Mouse (Mus musculus) ES-Bruce4 (cell line): Measurements from ENCODE around the gene Cd47. TPM values are rescaled to one million over a fixed set of nuclear protein-coding genes. Genes with fewer than 3 reads are reported as not detected.

Experiments used
- H3K27ac ChIP-seq: 2 replicates; pipeline ENCODE4 v1.5.1; 2012; ENCODE audit warnings: low read length, inconsistent platforms; ENCODE audit not compliant: insufficient read depth
- H3K27me3 ChIP-seq: 2 replicates; pipeline ENCODE4 v1.6.1; 2012; ENCODE audit warnings: mild to moderate bottlenecking, low read length, inconsistent platforms; ENCODE audit not compliant: control insufficient read depth, poor library complexity, insufficient read depth, severe bottlenecking
- H3K36me3 ChIP-seq: 2 replicates; pipeline ENCODE4 v1.6.1; 2012; ENCODE audit warnings: inconsistent platforms, mild to moderate bottlenecking, low read length, moderate library complexity; ENCODE audit not compliant: control insufficient read depth, poor library complexity, insufficient read depth, severe bottlenecking
- H3K4me1 ChIP-seq: one replicate; pipeline ENCODE4 v1.8.1; 2011; ENCODE audit warnings: low read length; ENCODE audit not compliant: control insufficient read depth, insufficient read depth
- H3K4me3 ChIP-seq: 2 replicates; pipeline ENCODE4 v1.5.1; 2011; ENCODE audit warnings: low read depth, mild to moderate bottlenecking, low read length
- H3K9ac ChIP-seq: 2 replicates; pipeline ENCODE4 v1.6.1; 2012; ENCODE audit warnings: low read depth, mild to moderate bottlenecking, inconsistent platforms; ENCODE audit not compliant: poor library complexity, severe bottlenecking
- H3K9me3 ChIP-seq: replicated peaks from 2 replicates; pipeline ENCODE4 v1.6.1; 2012; ENCODE audit warnings: mild to moderate bottlenecking, low read length, inconsistent platforms; ENCODE audit not compliant: control insufficient read depth, poor library complexity, insufficient read depth, severe bottlenecking
- CTCF ChIP-seq: IDR thresholded peaks from one replicate; pipeline ENCODE4 v1.8.1; 2011; ENCODE audit warnings: low read depth, low read length
- EP300 ChIP-seq: IDR thresholded peaks from 2 replicates; pipeline ENCODE4 v1.6.1; 2011; ENCODE audit warnings: low read depth, low read length; ENCODE audit not compliant: insufficient read depth
- POLR2A ChIP-seq: IDR thresholded peaks from one replicate; pipeline ENCODE4 v1.8.1; 2011; ENCODE audit warnings: low read length; ENCODE audit not compliant: insufficient read depth
- polyA plus RNA-seq: library from polyadenylated mRNA; stranded (reverse); fragments of >200 nt; gene quantifications from 2 replicates; pipeline ENCODE4 v1.2.4, GENCODE M21; 2011; ENCODE audit warnings: low read depth; ENCODE audit not compliant: missing spikeins, insufficient read depth, insufficient read length

The Cd47 gene
- polyA plus RNA-seq, 1 experiment: 11.0 TPM

- H3K4me3 ChIP-seq: no peak overlapping the region
- no peaks in the 10 kb centered on the region for H3K27me3 ChIP-seq
- H3K9me3 ChIP-seq: 0 out of 2 replicates have a peak, but pooled peaks cover 4% of the 10 kb centered on the region
- no peaks in the 10 kb centered on the region for H3K4me1 ChIP-seq
- H3K9ac ChIP-seq: no peak overlapping the region
- no peak overlapping the region for H3K27ac ChIP-seq
- TF ChIP-seq CTCF (no peak), POLR2A (no peak), EP300 (no peak)
- H3K36me3 ChIP-seq: no peaks in the 10 kb centered on the region
Observed at GRCm38 (mm10) chr16:49937218-49938165, 137.2 kb downstream of the Cd47 start.

DNA sequence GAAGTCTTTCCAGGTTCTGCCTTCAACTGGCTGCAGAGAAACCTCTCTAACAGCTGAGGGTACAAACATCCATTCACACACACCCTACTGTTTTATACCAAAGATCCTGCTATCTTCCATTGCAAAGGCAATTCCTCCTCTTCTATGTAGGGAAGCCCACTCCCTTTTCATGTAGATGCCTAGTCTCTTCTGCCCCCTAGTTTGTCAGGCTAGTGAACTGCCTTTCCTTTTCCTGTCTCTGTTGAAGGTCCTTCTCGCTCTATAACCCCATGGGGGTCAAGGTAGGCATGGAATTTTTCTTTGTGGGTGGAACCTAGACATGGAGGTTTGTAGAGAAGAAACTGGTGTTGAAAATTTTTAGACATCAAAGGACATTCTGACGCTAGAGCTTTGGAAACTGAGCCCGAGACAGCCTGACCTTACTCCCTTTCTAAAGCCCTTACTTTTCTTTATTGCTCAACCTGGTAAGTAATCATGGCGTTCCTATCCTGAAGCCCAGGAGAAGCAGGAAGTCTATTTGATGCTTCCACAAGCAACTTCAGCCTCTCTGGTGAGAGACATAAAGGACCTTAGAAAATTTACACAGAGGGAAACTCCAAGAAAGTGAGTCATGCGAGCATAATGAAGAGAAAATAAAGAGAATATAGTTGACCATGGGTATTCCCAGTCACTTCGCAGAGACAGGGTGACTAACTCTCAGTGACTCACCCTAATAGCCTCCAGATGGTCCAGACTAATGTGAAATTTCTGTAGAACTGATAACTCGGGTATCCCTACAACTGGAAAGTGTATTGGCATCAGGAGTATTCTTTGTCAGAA lies 138.4 kb downstream of the Cd47 start:
- no peaks in the 10 kb centered on the region for H3K4me1 ChIP-seq
- H3K9me3 ChIP-seq: 0 out of 2 replicates have a peak, but pooled peaks cover 4% of the 10 kb centered on the region
- TF ChIP-seq CTCF (no peak), POLR2A (no peak), EP300 (no peak)
- no peak overlapping the region for H3K9ac ChIP-seq
- no peaks in the 10 kb centered on the region for H3K27me3 ChIP-seq
- H3K36me3 ChIP-seq: no peaks in the 10 kb centered on the region
- no peak overlapping the region for H3K4me3 ChIP-seq
- H3K27ac ChIP-seq: no peak overlapping the region

GRCm38 (mm10) chr16:49939376-49939775 lies 139.0 kb downstream of the Cd47 start:
- H3K9me3 ChIP-seq: 0 out of 2 replicates have a peak, but pooled peaks cover 4% of the 10 kb centered on the region
- no peak overlapping the region for H3K4me3 ChIP-seq
- no peak overlapping the region for H3K27ac ChIP-seq
- no peaks in the 10 kb centered on the region for H3K4me1 ChIP-seq
- H3K36me3 ChIP-seq: no peaks in the 10 kb centered on the region
- TF ChIP-seq POLR2A: no peak
- no peak for TF ChIP-seq EP300
- TF ChIP-seq CTCF: no peak
- H3K27me3 ChIP-seq: no peaks in the 10 kb centered on the region
- no peak overlapping the region for H3K9ac ChIP-seq

DNA sequence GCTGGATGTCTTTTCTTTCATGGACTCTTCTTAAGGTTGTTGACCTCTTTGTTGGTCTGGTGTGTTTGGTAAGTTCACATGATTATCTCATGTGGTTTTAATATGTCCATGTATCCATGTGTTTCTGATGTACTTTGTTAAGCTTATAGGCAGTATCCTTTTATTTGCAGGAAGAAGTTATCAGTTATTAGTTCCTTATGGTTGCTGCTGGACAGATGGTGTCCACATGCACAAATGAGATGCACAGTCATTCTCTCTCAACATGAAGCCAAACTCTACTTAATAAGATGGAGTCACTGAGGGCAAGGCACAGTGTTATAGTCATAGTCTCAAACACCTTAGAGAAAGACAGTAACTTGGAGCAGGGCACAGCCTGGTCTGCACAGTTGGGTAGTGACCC lies 140.1 kb downstream of the Cd47 start:
- Histone ChIP-seq H3K4me3 (no peak overlapping the region), H3K27me3 (no peaks in the 10 kb centered on the region), H3K9me3 (0 out of 2 replicates have a peak, but pooled peaks cover 4% of the 10 kb centered on the region), H3K9ac (no peak overlapping the region), H3K4me1 (no peaks in the 10 kb centered on the region), H3K27ac (no peak overlapping the region), H3K36me3 (no peaks in the 10 kb centered on the region)
- TF ChIP-seq POLR2A (no peak), EP300 (no peak), CTCF (no peak)

DNA sequence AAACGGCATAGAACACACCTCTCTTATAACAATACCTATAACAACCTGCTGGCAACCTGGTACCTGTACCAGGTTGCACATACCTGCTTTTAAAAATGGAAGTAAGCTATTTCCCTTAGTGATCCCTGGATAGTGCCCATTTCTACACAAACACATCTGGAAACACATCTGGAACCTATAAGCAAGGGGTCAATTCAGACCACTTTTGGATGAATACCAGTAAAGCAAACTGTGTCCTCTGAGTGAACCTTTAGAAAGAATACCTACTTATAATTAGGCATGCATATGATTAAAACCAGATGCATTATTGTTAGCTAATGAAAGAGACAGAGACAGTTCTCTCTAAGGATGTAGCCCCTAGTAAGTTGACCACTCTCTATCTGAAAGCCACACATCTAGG lies 140.7 kb downstream of the Cd47 start:
- Histone ChIP-seq H3K27me3 (no peaks in the 10 kb centered on the region), H3K4me3 (no peak overlapping the region), H3K9ac (no peak overlapping the region), H3K36me3 (no peaks in the 10 kb centered on the region), H3K9me3 (0 out of 2 replicates have a peak, but pooled peaks cover 4% of the 10 kb centered on the region), H3K27ac (no peak overlapping the region), H3K4me1 (no peaks in the 10 kb centered on the region)
- TF ChIP-seq CTCF (no peak), EP300 (no peak), POLR2A (no peak)
